Mouse (Mus musculus): ENCODE data around the gene Fdps. TPM values are rescaled to one million over a fixed set of nuclear protein-coding genes. Genes with fewer than 3 reads are reported as not detected.

The Fdps gene
- polyA plus RNA-seq (2015; fragmentation: Nextera tagmentation; extraction: Ambion mirVana), result 365 and 386 TPM in 2 replicates

DNA sequence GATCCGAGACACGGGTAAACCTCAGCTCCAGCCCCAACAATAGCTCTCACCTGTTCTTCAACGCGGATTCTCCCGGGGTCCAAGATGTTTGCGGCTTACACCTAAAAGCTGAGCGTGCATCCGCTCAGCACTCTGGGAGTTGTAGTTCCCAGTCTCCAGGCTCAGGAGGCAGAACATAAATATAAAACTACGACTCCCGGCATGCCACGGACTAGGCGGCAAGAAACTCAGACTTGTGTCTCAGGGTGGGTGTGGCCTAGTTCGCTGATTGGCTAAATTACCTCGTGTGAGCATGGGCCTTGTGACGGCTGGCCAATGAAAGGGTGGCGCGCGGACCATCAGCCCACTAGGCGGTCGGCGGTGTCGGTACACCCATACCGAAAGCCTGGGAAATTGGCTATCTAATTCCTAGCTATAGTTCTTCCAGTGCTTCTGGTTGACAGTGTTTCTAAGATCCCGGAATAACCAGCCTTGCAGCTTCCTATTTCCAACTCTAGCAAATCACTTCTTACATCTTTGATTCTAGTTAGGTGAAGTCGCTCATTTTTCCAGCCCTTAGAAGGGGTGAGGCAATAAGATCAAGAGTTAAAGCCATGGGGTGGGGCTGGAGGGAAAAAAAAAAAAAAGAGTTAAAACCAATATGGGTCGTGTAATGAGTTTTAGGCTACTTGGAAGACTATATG lies at the start of gene Fdps:
Gene Fdps (minus strand): TSS at position 148 of the 683 bp plus-strand sequence.

DNA sequence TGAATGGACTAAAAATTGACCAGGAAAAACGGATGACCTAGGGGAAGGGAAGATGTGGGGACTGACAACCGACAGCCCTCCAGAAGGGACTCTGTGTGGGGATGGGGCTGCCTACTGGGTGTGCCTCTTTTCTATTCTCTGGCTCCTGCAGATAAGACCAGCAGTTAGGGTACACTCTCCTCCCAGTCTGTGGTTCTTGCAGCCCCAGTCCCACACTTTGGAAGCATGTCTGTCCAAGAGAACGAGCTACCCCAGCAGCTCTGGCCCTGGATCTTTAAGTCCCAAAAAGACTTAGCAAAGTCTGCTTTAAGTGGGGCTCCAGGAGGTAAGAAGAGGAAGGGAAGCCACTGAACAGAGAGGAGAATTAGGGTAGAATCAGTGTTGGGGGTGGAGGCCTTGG lies 34.2 kb upstream of the Fdps start, which contains the start of gene Pklr:
Gene Pklr (plus strand): TSS at position 185 of the 400 bp plus-strand sequence.

DNA sequence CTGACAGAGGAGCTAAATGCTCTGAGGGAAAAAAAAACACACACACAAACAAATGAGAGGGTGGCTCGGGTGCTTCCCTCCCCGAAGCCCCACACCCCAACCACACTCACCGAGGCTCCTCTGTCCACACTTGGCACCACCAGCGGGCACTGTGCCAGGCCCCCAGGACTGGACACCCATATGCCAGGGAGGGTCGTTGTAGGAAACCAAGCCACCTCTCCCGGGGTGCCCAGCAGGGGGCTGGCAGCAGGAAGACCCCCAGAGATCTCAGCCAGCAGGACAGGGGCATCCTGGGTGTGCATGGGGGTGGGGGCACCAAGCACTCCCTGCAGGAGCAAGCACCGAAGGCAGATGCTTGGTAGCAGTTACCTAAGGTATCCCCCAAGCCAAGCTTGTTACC lies 948 bp downstream of the Fdps start, which contains the start of gene Gm43738:
Gene Gm43738 (minus strand): TSS at position 289 of the 400 bp plus-strand sequence.

DNA sequence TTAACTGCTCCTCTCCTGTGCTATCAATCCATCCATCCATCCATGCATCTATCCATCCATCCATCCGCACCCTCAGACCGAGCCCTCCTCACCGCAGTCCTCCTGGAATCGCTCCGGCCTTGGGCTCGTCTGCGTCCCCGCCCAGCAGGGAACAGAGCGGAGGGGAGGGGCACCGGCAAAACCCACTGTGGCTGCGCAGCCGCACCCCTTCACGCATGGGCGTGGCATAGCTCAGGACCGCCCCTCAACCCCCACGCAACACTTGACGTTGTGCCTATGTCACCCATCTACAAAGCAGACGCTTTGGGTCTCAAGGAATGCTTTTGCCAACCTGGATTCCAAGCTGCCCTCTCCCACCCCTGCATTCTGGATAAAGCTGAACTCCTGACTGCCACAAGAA lies 8.6 kb downstream of the Fdps start, which contains the start of gene Rusc1:
Gene Rusc1 (minus strand): TSS at position 137 of the 400 bp plus-strand sequence.

Other genes with a start within 250 kb of the Fdps start
- 45.5 and 51.9 TPM in 2 replicates for gene Msto1, start 188.0 kb downstream of the Fdps start, polyA plus RNA-seq (2015; fragmentation: Nextera tagmentation; extraction: Ambion mirVana)
- 15.8 and 17.1 TPM in 2 replicates for gene Ash1l, start 151.3 kb downstream of the Fdps start, polyA plus RNA-seq (2015; fragmentation: Nextera tagmentation; extraction: Ambion mirVana)
- 118 and 128 TPM in 2 replicates for gene Dap3, start 150.8 kb downstream of the Fdps start, polyA plus RNA-seq (2015; fragmentation: Nextera tagmentation; extraction: Ambion mirVana)
- gene Rusc1, start 8.6 kb downstream of the Fdps start, polyA plus RNA-seq (2015; fragmentation: Nextera tagmentation; extraction: Ambion mirVana), result 99.3 and 116 TPM in 2 replicates
- not detected in 2 replicates for gene Gm43738, start 860 bp downstream of the Fdps start, polyA plus RNA-seq (2015; fragmentation: Nextera tagmentation; extraction: Ambion mirVana)
- gene Pklr, start 34.2 kb upstream of the Fdps start, polyA plus RNA-seq (2015; fragmentation: Nextera tagmentation; extraction: Ambion mirVana), result 0.05 and 0.23 TPM in 2 replicates
- gene Hcn3, start 58.2 kb upstream of the Fdps start, polyA plus RNA-seq (2015; fragmentation: Nextera tagmentation; extraction: Ambion mirVana), result 33.7 and 44.1 TPM in 2 replicates
- 18.0 and 20.4 TPM in 2 replicates for gene Clk2, start 62.8 kb upstream of the Fdps start, polyA plus RNA-seq (2015; fragmentation: Nextera tagmentation; extraction: Ambion mirVana)
- gene Scamp3, start 75.5 kb upstream of the Fdps start, polyA plus RNA-seq (2015; fragmentation: Nextera tagmentation; extraction: Ambion mirVana), result 157 and 167 TPM in 2 replicates
- gene Fam189b, start 81.2 kb upstream of the Fdps start, polyA plus RNA-seq (2015; fragmentation: Nextera tagmentation; extraction: Ambion mirVana), result 32.2 and 35.7 TPM in 2 replicates
- 44.1 and 48.5 TPM in 2 replicates for gene Gba, start 101.0 kb upstream of the Fdps start, polyA plus RNA-seq (2015; fragmentation: Nextera tagmentation; extraction: Ambion mirVana)
- gene Thbs3, start 113.2 kb upstream of the Fdps start, polyA plus RNA-seq (2015; fragmentation: Nextera tagmentation; extraction: Ambion mirVana), result 43.9 and 50.6 TPM in 2 replicates
- gene Mtx1, start 125.1 kb upstream of the Fdps start, polyA plus RNA-seq (2015; fragmentation: Nextera tagmentation; extraction: Ambion mirVana), result 160 and 167 TPM in 2 replicates
- 0.67 and 1.2 TPM in 2 replicates for gene Muc1, start 127.1 kb upstream of the Fdps start, polyA plus RNA-seq (2015; fragmentation: Nextera tagmentation; extraction: Ambion mirVana)
- 272 and 290 TPM in 2 replicates for gene Krtcap2, start 144.0 kb upstream of the Fdps start, polyA plus RNA-seq (2015; fragmentation: Nextera tagmentation; extraction: Ambion mirVana)
- 48.0 and 58.9 TPM in 2 replicates for gene Trim46, start 144.3 kb upstream of the Fdps start, polyA plus RNA-seq (2015; fragmentation: Nextera tagmentation; extraction: Ambion mirVana)
- 131 and 136 TPM in 2 replicates for gene Dpm3, start 157.4 kb upstream of the Fdps start, polyA plus RNA-seq (2015; fragmentation: Nextera tagmentation; extraction: Ambion mirVana)
- 56.5 and 58.8 TPM in 2 replicates for gene Slc50a1, start 168.6 kb upstream of the Fdps start, polyA plus RNA-seq (2015; fragmentation: Nextera tagmentation; extraction: Ambion mirVana)
- gene Efna1, start 179.2 kb upstream of the Fdps start, polyA plus RNA-seq (2015; fragmentation: Nextera tagmentation; extraction: Ambion mirVana), result 7.1 and 9.8 TPM in 2 replicates
- gene Efna3, start 221.0 kb upstream of the Fdps start, polyA plus RNA-seq (2015; fragmentation: Nextera tagmentation; extraction: Ambion mirVana), result 90.5 and 99.5 TPM in 2 replicates
- gene Efna4, start 236.1 kb upstream of the Fdps start, polyA plus RNA-seq (2015; fragmentation: Nextera tagmentation; extraction: Ambion mirVana), result 2.2 and 2.3 TPM in 2 replicates
- 77.7 and 84.5 TPM in 2 replicates for gene Adam15, start 248.0 kb upstream of the Fdps start, polyA plus RNA-seq (2015; fragmentation: Nextera tagmentation; extraction: Ambion mirVana)

All from neural tube, postnatal 0 days (tissue).